Mouse (Mus musculus) liver, embryonic 14.5 days (tissue): ENCODE measurements around the gene Dtx3l. TPM values are rescaled to one million over a fixed set of nuclear protein-coding genes. Genes with fewer than 3 reads are reported as not detected.

ENCODE experiments used
- ATAC-seq: fragments of 200-750 bp; cut with Nextera tagmentation; 2 replicates; pipeline ENCODE4 v1.8.0; 2017; ENCODE audit warnings: moderate number of reproducible peaks, mild to moderate bottlenecking, moderate library complexity; ENCODE audit not compliant: insufficient read depth
- DNase-seq, 3 experiments: peaks; one replicate each; pipeline ENCODE4 v3.0.0-alpha.2; 2012 to 2013; ENCODE audit warnings: low read depth in 3 of 3, low spot score in 3 of 3
- H3K27ac ChIP-seq: fragments of 300-500 bp; sonication (generic); 2 replicates; pipeline ENCODE4 v1.5.1; 2014; ENCODE audit warnings: moderate library complexity, mild to moderate bottlenecking, control low read depth, inconsistent platforms
- H3K27me3 ChIP-seq: fragments of 300-500 bp; sonication (generic); 2 replicates; pipeline ENCODE4 v1.6.1; 2014; ENCODE audit warnings: mild to moderate bottlenecking, low read length, moderate library complexity; ENCODE audit not compliant: control insufficient read depth, insufficient read depth
- H3K36me3 ChIP-seq: fragments of 300-500 bp; sonication (generic); replicated peaks from 2 replicates; pipeline ENCODE4 v1.6.1; 2014; ENCODE audit warnings: low read depth; ENCODE audit not compliant: control insufficient read depth, insufficient read depth
- H3K4me1 ChIP-seq, 2 experiments: fragments of 200-500 bp in 1 of 2; fragments of 300-500 bp in 1 of 2; sonication (generic) in 1 of 2; replicated peaks; 2 replicates each; pipeline ENCODE4 v1.6.1; 2012 to 2014; ENCODE audit warnings: antibody characterized with exemption in 1 of 2, inconsistent platforms in 1 of 2, low read length in 1 of 2; ENCODE audit not compliant: control insufficient read depth in 2 of 2, insufficient read depth in 2 of 2
- H3K4me2 ChIP-seq: fragments of 300-500 bp; sonication (generic); 2 replicates; pipeline ENCODE4 v1.6.1; 2014; ENCODE audit warnings: low read depth, mild to moderate bottlenecking, control low read depth, moderate library complexity
- H3K4me3 ChIP-seq, 2 experiments: fragments of 200-500 bp in 1 of 2; fragments of 300-500 bp in 1 of 2; sonication (generic) in 1 of 2; 2 replicates each; pipeline ENCODE4 v1.5.1; 2012 to 2014; ENCODE audit warnings: low read depth in 2 of 2, low read length in 2 of 2, mild to moderate bottlenecking in 2 of 2, control low read depth in 1 of 2, inconsistent platforms in 1 of 2, moderate library complexity in 1 of 2; ENCODE audit not compliant: insufficient read depth in 1 of 2
- H3K9ac ChIP-seq: fragments of 300-500 bp; sonication (generic); replicated peaks from 2 replicates; pipeline ENCODE4 v1.6.1; 2014; ENCODE audit warnings: mild to moderate bottlenecking, control low read depth, moderate library complexity
- H3K9me3 ChIP-seq: fragments of 300-500 bp; sonication (generic); 2 replicates; pipeline ENCODE4 v1.6.1; 2016; ENCODE audit warnings: low read length, mixed read lengths; ENCODE audit not compliant: control insufficient read depth
- CTCF ChIP-seq: IDR thresholded peaks from 2 replicates; pipeline ENCODE4 v1.5.1; 2016; ENCODE audit warnings: antibody characterized with exemption, low read depth, control low read depth
- EP300 ChIP-seq: IDR thresholded peaks from 2 replicates; pipeline ENCODE4 v1.6.1; 2016; ENCODE audit warnings: antibody characterized with exemption, low read depth
- WGBS: fragments of 180-500 bp; shearing (Covaris S2); extraction: QIAGEN DNeasy Blood & Tissue Kit; methylation state at CpG from one replicate; pipeline ENCODE4 v1.1.7; 2014; ENCODE audit not compliant: insufficient replicate concordance; 5-methylcytosine and 5-hydroxymethylcytosine counted together
- polyA plus RNA-seq, 2 experiments: library from polyadenylated mRNA; depleted of rRNA in 1 of 2; stranded (reverse) in 1 of 2; unstranded in 1 of 2; fragments of >200 nt; fragmentation: Nextera tagmentation in 1 of 2; extraction: Ambion mirVana in 1 of 2; gene quantifications; 2 replicates each; pipeline versions ENCODE4 v1.2.1 to v1.2.3; 2012 to 2014

The Dtx3l gene
- polyA plus RNA-seq, 2 experiments: 1.9 to 3.5 TPM

GRCm38 (mm10) chr16:35933181-35933580, 5.8 kb downstream of the Dtx3l start:
- Histone ChIP-seq H3K4me3 (no peak overlapping the region), H3K27ac (no peak overlapping the region), H3K4me1 (peaks cover 0 to 2% of the 10 kb centered on the region in 2 experiments; a peak in 1 of 4 replicates), H3K36me3 (no peaks in the 10 kb centered on the region), H3K9me3 (no peaks in the 10 kb centered on the region), H3K9ac (no peak overlapping the region), H3K4me2 (no peak overlapping the region), H3K27me3 (no peaks in the 10 kb centered on the region)
- WGBS: 79% methylated on average over 10 of the region's 10 CpGs
- ATAC-seq (no peak), DNase-seq (no peak)
- TF ChIP-seq EP300 (no peak), CTCF (no peak)

- H3K36me3 ChIP-seq: no peaks in the 10 kb centered on the region
- WGBS: 74% methylated on average over 19 of the region's 19 CpGs
- no peak overlapping the region for H3K4me3 ChIP-seq
- H3K27me3 ChIP-seq: no peaks in the 10 kb centered on the region
- no peak overlapping the region for H3K4me2 ChIP-seq
- DNase-seq (no peak), ATAC-seq (no peak)
- no peaks in the 10 kb centered on the region for H3K4me1 ChIP-seq
- no peaks in the 10 kb centered on the region for H3K9me3 ChIP-seq
- no peak overlapping the region for H3K9ac ChIP-seq
- TF ChIP-seq EP300: no peak
- no peak overlapping the region for H3K27ac ChIP-seq
These were observed 6.5 kb downstream of the Dtx3l start for GRCm38 (mm10) chr16:35932179-35933055.

GRCm38 (mm10) chr16:35924341-35924740, 14.6 kb downstream of the Dtx3l start:
- H3K9me3 ChIP-seq: no peaks in the 10 kb centered on the region
- no peak overlapping the region for H3K9ac ChIP-seq
- TF ChIP-seq EP300 (no peak), CTCF (no peak)
- H3K4me2 ChIP-seq: no peak overlapping the region
- WGBS: 76% methylated on average over 5 of the region's 5 CpGs
- no peak overlapping the region for H3K27ac ChIP-seq
- ATAC-seq: no peak
- no peaks in the 10 kb centered on the region for H3K27me3 ChIP-seq
- no peak for DNase-seq
- no peaks in the 10 kb centered on the region for H3K36me3 ChIP-seq
- H3K4me1 ChIP-seq: no peaks in the 10 kb centered on the region
- no peak overlapping the region for H3K4me3 ChIP-seq

GRCm38 (mm10) chr16:35923546-35924198, 15.3 kb downstream of the Dtx3l start:
- Histone ChIP-seq H3K9ac (no peak overlapping the region), H3K4me2 (no peak overlapping the region), H3K36me3 (no peaks in the 10 kb centered on the region), H3K4me1 (no peaks in the 10 kb centered on the region), H3K4me3 (no peak overlapping the region), H3K9me3 (no peaks in the 10 kb centered on the region), H3K27me3 (no peaks in the 10 kb centered on the region), H3K27ac (no peak overlapping the region)
- ATAC-seq: no peak
- no peak for TF ChIP-seq EP300
- TF ChIP-seq CTCF: no peak
- WGBS: 61% methylated on average over 7 of the region's 7 CpGs
- no peak for DNase-seq

GRCm38 (mm10) chr16:35922301-35922895, 16.6 kb downstream of the Dtx3l start:
- H3K9me3 ChIP-seq: no peaks in the 10 kb centered on the region
- H3K4me3 ChIP-seq: no peak overlapping the region
- ATAC-seq: no peak
- 44% methylated on average over 3 of the region's 3 CpGs for WGBS
- H3K4me1 ChIP-seq: no peaks in the 10 kb centered on the region
- DNase-seq: no peak
- no peaks in the 10 kb centered on the region for H3K36me3 ChIP-seq
- H3K27ac ChIP-seq: no peak overlapping the region
- H3K27me3 ChIP-seq: no peaks in the 10 kb centered on the region
- H3K4me2 ChIP-seq: no peak overlapping the region
- TF ChIP-seq EP300: no peak
- TF ChIP-seq CTCF: no peak
- H3K9ac ChIP-seq: no peak overlapping the region
